Mouse (Mus musculus) lung, adult 2 months (tissue): ENCODE results near the gene Bphl.

Source experiments
- CTCF ChIP-seq: fragments of 200-500 bp; IDR thresholded peaks from 2 replicates; pipeline ENCODE4 v1.5.1; 2011; ENCODE audit warnings: mild to moderate bottlenecking, low read length, control low read depth; ENCODE audit not compliant: insufficient read depth
- POLR2A ChIP-seq: fragments of 200-500 bp; IDR thresholded peaks from 2 replicates; pipeline ENCODE4 v1.6.1; 2011; ENCODE audit warnings: low read depth, mild to moderate bottlenecking, control low read depth, low read length, borderline replicate concordance; ENCODE audit errors: extremely low read depth

DNA sequence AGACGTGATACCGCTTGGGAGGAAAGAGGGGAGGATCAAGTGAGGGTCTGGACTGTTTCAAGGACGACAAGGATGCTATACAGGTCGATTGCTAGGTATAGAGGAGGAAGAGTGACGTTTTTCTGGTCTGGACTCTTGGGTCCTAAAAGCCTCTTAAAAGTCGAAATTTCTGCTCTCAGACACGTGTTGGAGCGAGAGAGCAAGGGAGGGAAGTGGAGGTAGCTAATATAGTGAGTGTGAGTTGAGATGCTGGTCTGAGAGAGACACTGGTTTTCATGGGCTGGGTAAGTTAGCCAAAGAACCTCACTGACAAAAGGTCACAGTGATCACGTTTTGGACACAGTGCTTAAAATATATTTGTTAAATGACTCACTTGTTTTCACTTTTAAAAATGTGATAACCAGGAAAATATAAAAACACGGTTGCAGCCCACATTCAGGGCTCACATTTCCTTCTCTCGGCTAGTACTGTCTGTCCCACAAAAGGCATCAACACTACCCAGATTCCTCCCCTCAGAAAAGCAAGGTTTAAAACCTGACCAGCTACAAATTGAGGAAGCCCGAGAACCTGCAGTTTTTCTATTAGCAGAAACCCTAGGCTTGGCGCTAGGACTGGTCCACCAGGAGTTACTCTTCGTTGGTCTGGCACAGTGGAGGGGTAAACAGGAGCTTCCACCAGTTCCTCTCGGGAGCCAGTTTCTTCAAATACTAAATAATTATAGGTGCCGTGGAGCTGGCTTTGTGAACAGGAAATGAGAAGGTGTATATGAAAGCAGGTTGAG is 41.3 kb downstream of the Bphl start:
- TF ChIP-seq CTCF = no peak
- no peak for TF ChIP-seq POLR2A
